Mouse (Mus musculus): ENCODE results near the gene Amdhd1. TPM values are rescaled to one million over a fixed set of nuclear protein-coding genes. Genes with fewer than 3 reads are reported as not detected.

Amdhd1 gene
- polyA plus RNA-seq, 1 experiment from 2014 or later: 1.7 TPM

DNA sequence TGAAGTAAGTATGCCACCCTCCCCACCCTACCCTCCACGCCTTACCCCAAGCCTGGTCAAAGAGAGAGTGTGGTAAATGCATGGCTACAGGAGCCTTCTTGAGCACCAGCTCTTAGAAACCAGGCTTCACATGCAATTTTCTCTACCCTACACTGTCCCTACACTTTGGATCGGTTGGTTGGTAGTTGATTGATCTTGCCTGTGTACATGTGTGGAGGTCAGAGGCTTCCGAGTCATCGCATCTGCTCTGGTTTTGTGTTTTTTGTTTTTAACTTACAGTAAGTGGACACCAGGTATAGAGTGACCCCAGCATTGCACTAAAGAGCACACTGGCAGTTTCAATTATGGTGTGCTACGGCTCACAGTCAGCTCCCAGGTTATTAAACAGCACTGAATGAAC lies 4.3 kb upstream of the Amdhd1 start:
- peaks cover 8% of the 10 kb centered on the region for H3K4me1 ChIP-seq (ENCODE audit: control insufficient read depth, insufficient read depth, low read length)
- H3K4me3 ChIP-seq (replicated peaks; ENCODE audit: low read length): no peak overlapping the region
- no peak for ATAC-seq (ENCODE audit: insufficient read depth, low FRiP score)
- 67% methylated on average over 5 of the region's 5 CpGs for WGBS
- no peaks in the 10 kb centered on the region for H3K27me3 ChIP-seq (ENCODE audit: control insufficient read depth, insufficient read depth, low read length)
- no peaks in the 10 kb centered on the region for H3K9me3 ChIP-seq (replicated peaks; ENCODE audit: control insufficient read depth, low read length)
- no peak overlapping the region for H3K27ac ChIP-seq (ENCODE audit: low read length)
- no peak overlapping the region for H3K4me2 ChIP-seq (ENCODE audit: low read depth, low read length)
- H3K36me3 ChIP-seq (ENCODE audit: control insufficient read depth, insufficient read depth, low read length): no peaks in the 10 kb centered on the region
- H3K9ac ChIP-seq (ENCODE audit: low read length): no peak overlapping the region

GRCm38 (mm10) chr10:93543176-93543575 lies 3.3 kb upstream of the Amdhd1 start:
- Histone ChIP-seq H3K27ac (ENCODE audit: low read length) (no peak overlapping the region), H3K27me3 (ENCODE audit: control insufficient read depth, insufficient read depth, low read length) (no peaks in the 10 kb centered on the region), H3K4me1 (ENCODE audit: control insufficient read depth, insufficient read depth, low read length) (peaks cover 8% of the 10 kb centered on the region), H3K36me3 (ENCODE audit: control insufficient read depth, insufficient read depth, low read length) (no peaks in the 10 kb centered on the region), H3K4me3 (replicated peaks; ENCODE audit: low read length) (no peak overlapping the region), H3K9me3 (replicated peaks; ENCODE audit: control insufficient read depth, low read length) (no peaks in the 10 kb centered on the region), H3K4me2 (ENCODE audit: low read depth, low read length) (no peak overlapping the region), H3K9ac (ENCODE audit: low read length) (no peak overlapping the region)
- ATAC-seq (ENCODE audit: insufficient read depth, low FRiP score): no peak
- 51% methylated on average over 6 of the region's 6 CpGs for WGBS

- H3K36me3 ChIP-seq (ENCODE audit: control insufficient read depth, insufficient read depth, low read length): no peaks in the 10 kb centered on the region
- ATAC-seq (ENCODE audit: insufficient read depth, low FRiP score): no peak
- no peaks in the 10 kb centered on the region for H3K9me3 ChIP-seq (replicated peaks; ENCODE audit: control insufficient read depth, low read length)
- 49% methylated on average over 4 of the region's 4 CpGs for WGBS
- H3K27me3 ChIP-seq (ENCODE audit: control insufficient read depth, insufficient read depth, low read length): no peaks in the 10 kb centered on the region
- H3K27ac ChIP-seq (ENCODE audit: low read length): no peak overlapping the region
- no peak overlapping the region for H3K9ac ChIP-seq (ENCODE audit: low read length)
- H3K4me3 ChIP-seq (replicated peaks; ENCODE audit: low read length): no peak overlapping the region
- H3K4me1 ChIP-seq (ENCODE audit: control insufficient read depth, insufficient read depth, low read length): peaks cover 8% of the 10 kb centered on the region
- H3K4me2 ChIP-seq (ENCODE audit: low read depth, low read length): no peak overlapping the region
These were observed 2.5 kb upstream of the Amdhd1 start for GRCm38 (mm10) chr10:93542356-93542755.

- Histone ChIP-seq H3K4me1 (ENCODE audit: control insufficient read depth, insufficient read depth, low read length) (peaks cover 8% of the 10 kb centered on the region), H3K27ac (ENCODE audit: low read length) (no peak overlapping the region), H3K27me3 (ENCODE audit: control insufficient read depth, insufficient read depth, low read length) (no peaks in the 10 kb centered on the region; the same call in 1 of the 2 replicates), H3K36me3 (ENCODE audit: control insufficient read depth, insufficient read depth, low read length) (no peaks in the 10 kb centered on the region), H3K4me3 (replicated peaks; ENCODE audit: low read length) (no peak overlapping the region), H3K9ac (ENCODE audit: low read length) (no peak overlapping the region), H3K9me3 (replicated peaks; ENCODE audit: control insufficient read depth, low read length) (no peaks in the 10 kb centered on the region), H3K4me2 (ENCODE audit: low read depth, low read length) (no peak overlapping the region)
- ATAC-seq (ENCODE audit: insufficient read depth, low FRiP score): no peak
- WGBS: 80% methylated on average over 1 of the region's 1 CpGs
These were observed 1.8 kb upstream of the Amdhd1 start for GRCm38 (mm10) chr10:93541585-93541984.

DNA sequence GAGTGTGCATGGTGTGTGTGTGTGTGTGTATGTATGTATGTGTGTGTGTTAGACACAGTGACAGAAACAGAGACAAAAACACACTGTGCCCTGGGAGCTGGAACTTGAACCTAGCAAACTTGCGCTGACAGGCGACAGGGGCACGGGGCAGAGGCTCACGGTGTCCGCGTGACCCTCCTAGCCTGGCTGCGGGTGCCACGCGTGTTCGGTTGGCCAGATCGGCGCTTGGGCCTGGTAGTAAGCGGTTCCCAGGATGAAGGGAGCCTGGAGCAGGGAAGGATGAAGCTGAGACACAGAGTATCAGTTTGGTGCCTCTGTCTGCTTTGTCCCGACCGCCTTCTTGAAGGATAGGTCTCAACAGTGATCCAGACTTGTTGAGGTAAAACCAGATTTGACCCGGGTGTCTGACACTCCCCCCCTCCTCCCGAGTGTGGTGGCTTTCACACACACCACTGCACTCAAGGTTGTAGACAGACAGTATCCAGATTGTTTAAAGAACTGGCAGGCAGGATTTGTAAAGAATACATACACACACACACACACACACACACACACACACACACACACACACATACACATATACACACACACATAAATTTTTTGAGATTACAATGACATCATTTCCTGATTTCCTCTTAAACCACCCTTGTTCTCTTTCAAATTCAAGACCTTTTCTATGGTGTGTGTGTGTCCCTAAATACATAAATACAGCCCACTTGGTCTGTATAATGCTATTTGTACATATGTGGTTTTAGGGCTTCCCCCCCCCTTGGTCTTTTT lies 788 bp upstream of the Amdhd1 start, which contains the start of gene Ccdc38:
Gene Ccdc38, plus strand, starts transcription at position 202 of the 780 bp plus-strand sequence.
- ATAC-seq (ENCODE audit: insufficient read depth, low FRiP score): peak; percentile 4; the same call in 1 of the 2 replicates
- Histone ChIP-seq H3K9me3 (replicated peaks; ENCODE audit: control insufficient read depth, low read length) (no peaks in the 10 kb centered on the region), H3K4me2 (ENCODE audit: low read depth, low read length) (peak within 1 kb of the TSS; percentile 72), H3K9ac (ENCODE audit: low read length) (peak within 1 kb of the TSS; percentile 61), H3K27me3 (ENCODE audit: control insufficient read depth, insufficient read depth, low read length) (no peaks in the 10 kb centered on the region; the same call in 1 of the 2 replicates), H3K4me3 (replicated peaks; ENCODE audit: low read length) (peak within 1 kb of the TSS; percentile 48), H3K36me3 (ENCODE audit: control insufficient read depth, insufficient read depth, low read length) (no peaks in the 10 kb centered on the region), H3K27ac (ENCODE audit: low read length) (no peak within 1 kb of the TSS), H3K4me1 (ENCODE audit: control insufficient read depth, insufficient read depth, low read length) (peaks cover 8% of the 10 kb centered on the region)
- WGBS: 53% methylated on average over 17 of the region's 17 CpGs

- H3K36me3 ChIP-seq (ENCODE audit: control insufficient read depth, insufficient read depth, low read length): no peaks in the 10 kb centered on the region
- H3K27me3 ChIP-seq (ENCODE audit: control insufficient read depth, insufficient read depth, low read length): peaks cover 3% of the 10 kb centered on the region; the same call in 1 of the 2 replicates
- no peak overlapping the region for H3K27ac ChIP-seq (ENCODE audit: low read length)
- H3K4me1 ChIP-seq (ENCODE audit: control insufficient read depth, insufficient read depth, low read length): peaks cover 8% of the 10 kb centered on the region
- no peak overlapping the region for H3K4me2 ChIP-seq (ENCODE audit: low read depth, low read length)
- H3K4me3 ChIP-seq (replicated peaks; ENCODE audit: low read length): no peak overlapping the region
- no peak overlapping the region for H3K9ac ChIP-seq (ENCODE audit: low read length)
- H3K9me3 ChIP-seq (replicated peaks; ENCODE audit: control insufficient read depth, low read length): no peaks in the 10 kb centered on the region
- no peak for ATAC-seq (ENCODE audit: insufficient read depth, low FRiP score)
- 51% methylated on average over 6 of the region's 6 CpGs for WGBS
These were observed 1.0 kb downstream of the Amdhd1 start for GRCm38 (mm10) chr10:93538818-93539217.

- H3K36me3 ChIP-seq (ENCODE audit: control insufficient read depth, insufficient read depth, low read length): no peaks in the 10 kb centered on the region
These were observed 1.5 kb downstream of the Amdhd1 start for GRCm38 (mm10) chr10:93538287-93538686.

GRCm38 (mm10) chr10:93525329-93525728 lies 14.5 kb downstream of the Amdhd1 start:
- Histone ChIP-seq H3K9me3 (replicated peaks; ENCODE audit: control insufficient read depth, low read length) (no peaks in the 10 kb centered on the region), H3K4me3 (replicated peaks; ENCODE audit: low read length) (no peak overlapping the region), H3K9ac (ENCODE audit: low read length) (no peak overlapping the region), H3K36me3 (ENCODE audit: control insufficient read depth, insufficient read depth, low read length) (no peaks in the 10 kb centered on the region), H3K4me2 (ENCODE audit: low read depth, low read length) (no peak overlapping the region), H3K4me1 (ENCODE audit: control insufficient read depth, insufficient read depth, low read length) (no peaks in the 10 kb centered on the region), H3K27ac (ENCODE audit: low read length) (no peak overlapping the region), H3K27me3 (ENCODE audit: control insufficient read depth, insufficient read depth, low read length) (no peaks in the 10 kb centered on the region)
- no peak for ATAC-seq (ENCODE audit: insufficient read depth, low FRiP score)
- 65% methylated on average over 1 of the region's 1 CpGs for WGBS

More at GRCm38 (mm10) chr10:93538287-93538686, 1.5 kb downstream of the Amdhd1 start:
- no peak overlapping the region for H3K4me2 ChIP-seq (ENCODE audit: low read depth, low read length)
- H3K9ac ChIP-seq (ENCODE audit: low read length): no peak overlapping the region
- H3K4me1 ChIP-seq (ENCODE audit: control insufficient read depth, insufficient read depth, low read length): peaks cover 8% of the 10 kb centered on the region
- 74% methylated on average over 2 of the region's 2 CpGs for WGBS
- ATAC-seq (ENCODE audit: insufficient read depth, low FRiP score): no peak
- H3K4me3 ChIP-seq (replicated peaks; ENCODE audit: low read length): no peak overlapping the region
- H3K27ac ChIP-seq (ENCODE audit: low read length): no peak overlapping the region
- no peaks in the 10 kb centered on the region for H3K9me3 ChIP-seq (replicated peaks; ENCODE audit: control insufficient read depth, low read length)
- peaks cover 3% of the 10 kb centered on the region; the same call in 1 of the 2 replicates for H3K27me3 ChIP-seq (ENCODE audit: control insufficient read depth, insufficient read depth, low read length)

- Histone ChIP-seq H3K9ac (ENCODE audit: low read length) (no peak overlapping the region), H3K4me3 (replicated peaks; ENCODE audit: low read length) (no peak overlapping the region), H3K4me1 (ENCODE audit: control insufficient read depth, insufficient read depth, low read length) (no peaks in the 10 kb centered on the region), H3K36me3 (ENCODE audit: control insufficient read depth, insufficient read depth, low read length) (no peaks in the 10 kb centered on the region), H3K27me3 (ENCODE audit: control insufficient read depth, insufficient read depth, low read length) (no peaks in the 10 kb centered on the region), H3K4me2 (ENCODE audit: low read depth, low read length) (no peak overlapping the region), H3K27ac (ENCODE audit: low read length) (no peak overlapping the region), H3K9me3 (replicated peaks; ENCODE audit: control insufficient read depth, low read length) (no peaks in the 10 kb centered on the region)
- ATAC-seq (ENCODE audit: insufficient read depth, low FRiP score): no peak
- WGBS: 66% methylated on average over 4 of the region's 4 CpGs
These were observed 18.8 kb downstream of the Amdhd1 start for GRCm38 (mm10) chr10:93520994-93521393.

Data from stomach, embryonic 16.5 days (tissue).